Mouse (Mus musculus) brain, adult 2 months (tissue): ENCODE measurements around the gene Phkb.
"Not testable (repeated sequence)": the region's sequence is repeated elsewhere in the genome, so short reads cannot be mapped to it uniquely, and the experiment has no call there.

ENCODE experiments used
- DNase-seq: peaks from one replicate; pipeline ENCODE4 v3.0.0; 2011; ENCODE audit warnings: low read depth, low spot score

The Phkb gene

GRCm38 (mm10) chr8:85840657-85841488 lies at the start of gene Phkb, which contains the start of gene Itfg1:
Gene Phkb (plus strand): TSS chr8:85840959.
Gene Itfg1 (minus strand): TSS chr8:85840921.
- peak; percentile 90 for DNase-seq

GRCm38 (mm10) chr8:85796392-85796791 lies 44.4 kb upstream of the Phkb start:
- not testable (repeated sequence) for DNase-seq

GRCm38 (mm10) chr8:85800164-85800563 lies 40.6 kb upstream of the Phkb start:
- DNase-seq: no peak

GRCm38 (mm10) chr8:85801408-85801807 lies 39.4 kb upstream of the Phkb start:
- DNase-seq: no peak

- no peak for DNase-seq
Measured at GRCm38 (mm10) chr8:85813621-85814020, 27.1 kb upstream of the Phkb start.

- DNase-seq: peak; percentile 24
Measured at GRCm38 (mm10) chr8:85839916-85840656, 673 bp upstream of the Phkb start.

GRCm38 (mm10) chr8:85841489-85841795 lies 683 bp downstream of the Phkb start:
- peak; percentile 13 for DNase-seq

- DNase-seq: no peak
Measured at GRCm38 (mm10) chr8:85845887-85846286, 5.1 kb downstream of the Phkb start.

GRCm38 (mm10) chr8:85854220-85855123 lies 13.7 kb downstream of the Phkb start:
- no peak for DNase-seq

- DNase-seq: not testable (repeated sequence)
Measured at GRCm38 (mm10) chr8:85857227-85857896, 16.6 kb downstream of the Phkb start.

- no peak for DNase-seq
Measured at GRCm38 (mm10) chr8:85860612-85861011, 19.9 kb downstream of the Phkb start.

- peak; percentile 53 for DNase-seq
Measured at GRCm38 (mm10) chr8:85862381-85862780, 21.6 kb downstream of the Phkb start.

- DNase-seq: peak; percentile 27
Measured at GRCm38 (mm10) chr8:85871660-85872059, 30.9 kb downstream of the Phkb start.

GRCm38 (mm10) chr8:85877976-85878375 lies 37.2 kb downstream of the Phkb start:
- no peak for DNase-seq

- DNase-seq: no peak
Measured at GRCm38 (mm10) chr8:85879624-85880023, 38.9 kb downstream of the Phkb start.

- DNase-seq: no peak
Measured at GRCm38 (mm10) chr8:85884811-85885210, 44.1 kb downstream of the Phkb start.

GRCm38 (mm10) chr8:85897636-85898035 lies 56.9 kb downstream of the Phkb start:
- DNase-seq: no peak

GRCm38 (mm10) chr8:85924991-85925390 lies 84.2 kb downstream of the Phkb start:
- no peak for DNase-seq

- DNase-seq: no peak
Measured at GRCm38 (mm10) chr8:85925574-85925973, 84.8 kb downstream of the Phkb start.

- DNase-seq: peak; percentile 65
Measured at GRCm38 (mm10) chr8:85926107-85926506, 85.3 kb downstream of the Phkb start.

GRCm38 (mm10) chr8:85936148-85936547 lies 95.4 kb downstream of the Phkb start:
- DNase-seq: no peak
